Comparison of ENCODE assay signal across 7 mouse cellular contexts in the genomic region with DNA sequence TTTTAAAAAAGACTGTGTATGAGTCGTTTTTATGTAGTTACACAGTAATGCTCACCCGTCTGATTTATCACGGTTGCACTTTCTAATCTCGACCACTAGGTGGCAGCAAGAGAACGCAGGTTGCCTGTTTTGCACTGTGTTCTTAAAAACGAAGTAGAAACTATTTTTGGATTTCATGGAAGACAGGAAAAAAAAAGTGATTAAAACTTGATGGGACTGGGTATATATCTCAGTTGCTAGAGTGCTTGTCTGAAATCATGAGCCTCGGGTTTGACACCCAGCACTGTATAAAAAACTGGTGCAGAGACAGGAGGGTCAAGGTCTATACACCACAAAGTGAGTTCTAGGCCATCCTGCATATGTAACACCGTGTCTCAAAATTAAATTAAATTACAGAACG. TPM values are rescaled to one million over a fixed set of nuclear protein-coding genes. Genes with fewer than 3 reads are reported as not detected.
DNase-seq lines count a peak whose midpoint lies in the region; ATAC-seq and TF ChIP-seq lines count a peak whose summit lies in the region.

No protein-coding gene starts in this region.

- 20% methylated on average over 9 of the region's 9 CpGs for WGBS in forebrain, embryonic 10.5 days
- WGBS in intestine, postnatal 0 days, result 13% methylated on average over 9 of the region's 9 CpGs
- 12% methylated on average over 9 of the region's 9 CpGs for WGBS in liver, embryonic 14.5 days (ENCODE audit: insufficient replicate concordance)
- 16% methylated on average over 9 of the region's 9 CpGs for WGBS in neural tube, embryonic 13.5 days

- H3K4me2 ChIP-seq in intestine, postnatal 0 days (replicated peaks; ENCODE audit: low read depth), result no peak overlapping the region
- no peak overlapping the region for H3K4me2 ChIP-seq in liver, embryonic 14.5 days (ENCODE audit: low read depth)
- no peak overlapping the region for H3K4me2 ChIP-seq in neural tube, embryonic 13.5 days

- no peak overlapping the region for H3K9ac ChIP-seq in intestine, postnatal 0 days (ENCODE audit: low read depth, low read length)
- no peak overlapping the region for H3K9ac ChIP-seq in liver, embryonic 14.5 days (replicated peaks)
- no peak overlapping the region for H3K9ac ChIP-seq in neural tube, embryonic 13.5 days

- ATAC-seq in intestine, postnatal 0 days, result no peak
- no peak for ATAC-seq in liver, embryonic 14.5 days (ENCODE audit: insufficient read depth)
- ATAC-seq in neural tube, embryonic 13.5 days (ENCODE audit: low read depth), result peak; percentile 69

- H3K9me3 ChIP-seq in forebrain, embryonic 10.5 days, result no peaks in the 10 kb centered on the region
- H3K9me3 ChIP-seq in intestine, postnatal 0 days (ENCODE audit: control insufficient read depth), result no peaks in the 10 kb centered on the region
- H3K9me3 ChIP-seq in liver, embryonic 14.5 days (ENCODE audit: control insufficient read depth, low read length), result no peaks in the 10 kb centered on the region
- H3K9me3 ChIP-seq in neural tube, embryonic 13.5 days, result no peaks in the 10 kb centered on the region

- H3K27ac ChIP-seq in forebrain, embryonic 10.5 days, result no peak overlapping the region
- no peak overlapping the region for H3K27ac ChIP-seq in intestine, postnatal 0 days (ENCODE audit: low read depth, low read length)
- H3K27ac ChIP-seq in liver, embryonic 14.5 days, result no peak overlapping the region
- no peak overlapping the region for H3K27ac ChIP-seq in neural tube, embryonic 13.5 days (replicated peaks)

- peak; percentile 91 for TF ChIP-seq CTCF in intestine, postnatal 0 days (IDR thresholded peaks at IDR 0.05; ENCODE audit: low read depth)
- TF ChIP-seq CTCF in liver, embryonic 14.5 days (IDR thresholded peaks at IDR 0.05; ENCODE audit: low read depth), result peak; percentile 81

- no peak overlapping the region for H3K4me3 ChIP-seq in forebrain, embryonic 10.5 days
- H3K4me3 ChIP-seq in intestine, postnatal 0 days (ENCODE audit: low read depth, low read length), result no peak overlapping the region
- H3K4me3 ChIP-seq in liver, embryonic 14.5 days (ENCODE audit: insufficient read depth in 1 of 2, low read depth in 2 of 2, low read length in 2 of 2), result no peak overlapping the region
- H3K4me3 ChIP-seq in neural tube, embryonic 13.5 days, result no peak overlapping the region

- H3K36me3 ChIP-seq in forebrain, embryonic 10.5 days (replicated peaks), result no peaks in the 10 kb centered on the region
- H3K36me3 ChIP-seq in intestine, postnatal 0 days (ENCODE audit: control insufficient read depth, insufficient read depth), result no peaks in the 10 kb centered on the region
- no peaks in the 10 kb centered on the region for H3K36me3 ChIP-seq in liver, embryonic 14.5 days (replicated peaks; ENCODE audit: control insufficient read depth, insufficient read depth, low read depth)
- no peaks in the 10 kb centered on the region for H3K36me3 ChIP-seq in neural tube, embryonic 13.5 days

- peak; percentile 40 for DNase-seq in urinary bladder, postnatal 14 days (ENCODE audit: low spot score)
- no peak for DNase-seq in urinary bladder, adult 18-20 months (ENCODE audit: low spot score in 2 of 2)
- DNase-seq in adrenal gland, postnatal 36 days, result peak; percentile 43 to 45
- peak; percentile 56 for DNase-seq in forebrain, embryonic 10.5 days (ENCODE audit: extremely low spot score, low spot score)
- peak in 2 of 3 experiments; percentile 26 to 33 for DNase-seq in liver, embryonic 14.5 days (ENCODE audit: low read depth in 3 of 3, low spot score in 3 of 3)

- no peak for TF ChIP-seq EP300 in liver, embryonic 14.5 days (IDR thresholded peaks at IDR 0.05; ENCODE audit: low read depth)

- no peaks in the 10 kb centered on the region for H3K4me1 ChIP-seq in forebrain, embryonic 10.5 days
- H3K4me1 ChIP-seq in intestine, postnatal 0 days (replicated peaks; ENCODE audit: control insufficient read depth, insufficient read depth, low read length), result no peaks in the 10 kb centered on the region
- H3K4me1 ChIP-seq in liver, embryonic 14.5 days (replicated peaks; ENCODE audit: control insufficient read depth in 2 of 2, insufficient read depth in 2 of 2, low read length in 1 of 2), result no peaks in the 10 kb centered on the region
- no peaks in the 10 kb centered on the region for H3K4me1 ChIP-seq in neural tube, embryonic 13.5 days (replicated peaks)

- no peaks in the 10 kb centered on the region for H3K27me3 ChIP-seq in forebrain, embryonic 10.5 days (ENCODE audit: poor library complexity, severe bottlenecking)
- H3K27me3 ChIP-seq in intestine, postnatal 0 days (replicated peaks; ENCODE audit: control insufficient read depth, insufficient read depth, low read length), result no peaks in the 10 kb centered on the region
- H3K27me3 ChIP-seq in liver, embryonic 14.5 days (ENCODE audit: control insufficient read depth, insufficient read depth, low read length), result no peaks in the 10 kb centered on the region
- no peaks in the 10 kb centered on the region for H3K27me3 ChIP-seq in neural tube, embryonic 13.5 days

RNA-seq across cellular contexts. Expression of a gene that starts 22.6 kb away (rescaled TPM):
- 10 to 100 TPM; 48.0 to 63.3 TPM for total RNA-seq in adrenal gland, postnatal 36 days (2021)
- polyA plus RNA-seq in forebrain, embryonic 10.5 days (2016; fragmentation: Nextera tagmentation; extraction: Ambion mirVana), result 103 and 110 TPM in 2 replicates
- polyA plus RNA-seq in intestine, postnatal 0 days (2015; fragmentation: Nextera tagmentation; extraction: Ambion mirVana), result 101 and 106 TPM in 2 replicates
- 9.8 and 17.7 TPM in 2 replicates for polyA plus RNA-seq in liver, embryonic 14.5 days (2012; rRNA removed)
- 55.9 and 59.1 TPM in 2 replicates for polyA plus RNA-seq in liver, embryonic 14.5 days (2014; fragmentation: Nextera tagmentation; extraction: Ambion mirVana)
- polyA plus RNA-seq in neural tube, embryonic 13.5 days (2015; fragmentation: Nextera tagmentation; extraction: Ambion mirVana), result 129 and 140 TPM in 2 replicates

Comparison
In these comparisons a context has a peak if more than half of its experiments do, and no peak if none do; other contexts are left out.
1. DNase-seq: peak in urinary bladder, postnatal 14 days (single experiment), adrenal gland, postnatal 36 days (2 of 2), forebrain, embryonic 10.5 days (single experiment) and liver, embryonic 14.5 days (2 of 3); none in urinary bladder, adult 18-20 months (0 of 2).